Mouse (Mus musculus) E14TG2a.4 (cell line): ENCODE data around the gene Gls2.

Source experiments
- CTCF ChIP-seq: conservative IDR thresholded peaks from 2 replicates; pipeline ENCODE4 v1.5.1; 2014; ENCODE audit warnings: low read length
- NANOG ChIP-seq: IDR thresholded peaks from 2 replicates; pipeline ENCODE4 v1.6.1; 2014; ENCODE audit warnings: borderline replicate concordance, low read length, mixed read lengths
- POU5F1 ChIP-seq: IDR thresholded peaks from 2 replicates; pipeline ENCODE4 v1.6.1; 2014; ENCODE audit warnings: low read length, borderline replicate concordance

DNA sequence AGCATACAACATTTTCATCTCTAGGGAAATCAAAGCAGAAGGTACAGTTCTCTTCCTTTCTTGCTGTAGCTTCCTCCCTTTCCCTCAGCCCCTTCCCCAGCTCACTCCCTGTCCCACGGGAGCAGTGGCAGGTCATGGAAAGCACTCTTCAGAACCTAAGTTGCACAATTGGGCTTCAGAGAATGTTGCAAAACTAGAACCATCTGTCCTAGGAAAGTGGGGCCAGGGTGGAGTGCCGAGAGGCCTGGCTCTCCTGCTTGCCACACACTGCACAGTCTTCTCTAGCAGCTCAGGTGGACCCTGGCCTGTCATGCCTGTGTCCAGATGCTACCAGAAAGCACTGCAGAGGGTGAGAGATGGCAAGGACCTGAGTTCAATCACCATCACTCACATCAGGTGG, 49.3 kb upstream of the Gls2 start:
- TF ChIP-seq CTCF, result no peak
- TF ChIP-seq POU5F1, result no peak
- no peak for TF ChIP-seq NANOG
